Mouse (Mus musculus) olfactory bulb, adult 2 months (tissue): Measurements from ENCODE around the gene Hdac5. TPM values are rescaled to one million over a fixed set of nuclear protein-coding genes. Genes with fewer than 3 reads are reported as not detected.
A peak's percentile ranks its signal among the peaks of the same experiment; 100 is the strongest.

Experiments used
- H3K27ac ChIP-seq: fragments of 200-500 bp; 2 replicates; pipeline ENCODE4 v1.5.1; 2012; ENCODE audit warnings: low read depth, low read length; ENCODE audit not compliant: insufficient read depth
- H3K4me1 ChIP-seq: fragments of 200-500 bp; 2 replicates; pipeline ENCODE4 v1.6.1; 2012; ENCODE audit warnings: low read length; ENCODE audit not compliant: control insufficient read depth, insufficient read depth
- H3K4me3 ChIP-seq: fragments of 200-500 bp; 2 replicates; pipeline ENCODE4 v1.5.1; 2012; ENCODE audit warnings: mild to moderate bottlenecking, low read depth, low read length, moderate library complexity; ENCODE audit not compliant: insufficient read depth
- CTCF ChIP-seq: fragments of 200-500 bp; IDR thresholded peaks from 2 replicates; pipeline ENCODE4 v1.5.1; 2012; ENCODE audit warnings: low read depth, mild to moderate bottlenecking, low read length, moderate library complexity; ENCODE audit not compliant: insufficient read depth
- POLR2A ChIP-seq: fragments of 200-500 bp; IDR thresholded peaks from 2 replicates; pipeline ENCODE4 v1.6.1; 2012; ENCODE audit warnings: mild to moderate bottlenecking, low read depth, low read length, moderate library complexity; ENCODE audit not compliant: insufficient read depth
- WGBS: fragments of 180-500 bp; shearing (Covaris S2); methylation state at CpG from one replicate; pipeline ENCODE4 v1.1.7; 2018; 5-methylcytosine and 5-hydroxymethylcytosine counted together
- polyA plus RNA-seq: library from polyadenylated mRNA; stranded (reverse); fragments of >200 nt; gene quantifications from 2 replicates; pipeline ENCODE4 v1.2.4, GENCODE M21; 2012; ENCODE audit warnings: low replicate concordance; ENCODE audit not compliant: missing spikeins, insufficient read depth, insufficient read length

Gene Hdac5
- polyA plus RNA-seq, 1 experiment: not detected

DNA sequence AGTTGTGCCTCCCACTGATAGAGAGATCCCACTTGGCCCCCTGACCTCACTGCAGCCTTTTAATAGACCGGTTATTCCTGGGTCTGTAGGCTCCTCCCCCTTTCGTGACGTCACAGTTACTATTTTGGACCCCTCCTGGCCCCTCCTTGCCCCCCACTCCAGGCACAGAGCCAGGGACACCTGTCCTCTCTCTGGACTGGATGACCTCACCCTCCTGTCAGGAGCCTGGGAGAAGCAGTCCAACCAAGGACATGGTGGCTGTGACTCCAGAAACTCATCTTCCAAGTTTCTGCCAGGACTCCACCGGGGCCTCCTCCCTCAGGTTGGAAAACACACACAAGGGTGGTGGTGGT is 10.0 kb downstream of the Hdac5 start:
- TF ChIP-seq CTCF (no peak), POLR2A (no peak)
- no peak overlapping the region for H3K4me3 ChIP-seq
- 43% methylated on average over 4 of the region's 4 CpGs for WGBS
- H3K4me1 ChIP-seq: peaks cover 86% of the 10 kb centered on the region
- H3K27ac ChIP-seq: peak overlapping the region; percentile 94

DNA sequence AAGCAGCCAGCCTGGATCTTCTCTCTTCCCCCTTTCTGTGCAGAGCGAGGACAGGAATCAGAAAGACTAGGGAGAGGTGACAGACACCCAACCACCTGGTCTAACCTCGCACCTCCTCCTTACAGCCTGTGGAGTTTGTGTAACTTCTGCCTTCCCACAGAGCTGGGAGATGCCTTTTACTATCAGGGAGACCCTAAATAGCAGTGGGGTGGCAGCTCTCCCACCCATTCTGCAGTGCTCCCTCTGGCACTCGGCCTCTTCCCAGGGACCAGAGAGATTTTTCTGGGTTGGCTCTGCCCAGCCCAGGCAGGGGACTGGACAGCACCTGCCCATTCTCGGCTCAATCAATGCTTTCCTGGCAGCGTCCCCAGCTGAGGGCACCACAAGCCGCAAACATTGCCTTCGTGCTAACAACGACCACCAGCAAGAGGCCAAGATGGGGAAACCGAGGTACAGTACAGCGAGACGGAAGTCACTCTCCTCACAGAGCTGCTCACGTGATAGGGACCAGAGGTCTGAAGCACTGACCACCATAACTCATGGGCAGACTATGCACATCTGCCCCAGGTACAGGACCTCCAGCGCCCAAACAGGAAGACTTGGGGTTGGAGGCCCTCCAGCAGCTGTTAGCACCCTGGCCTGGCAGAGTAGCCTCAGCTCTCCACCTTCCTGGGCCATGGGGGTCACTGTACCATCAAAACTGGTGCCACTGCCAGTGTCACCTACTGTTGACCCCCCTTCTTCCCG is 10.5 kb downstream of the Hdac5 start:
- Histone ChIP-seq H3K4me1 (peaks cover 86% of the 10 kb centered on the region), H3K4me3 (peak overlapping the region; percentile 30), H3K27ac (peak overlapping the region; percentile 94)
- no peak for TF ChIP-seq POLR2A
- no peak for TF ChIP-seq CTCF
- 37% methylated on average over 14 of the region's 14 CpGs for WGBS

DNA sequence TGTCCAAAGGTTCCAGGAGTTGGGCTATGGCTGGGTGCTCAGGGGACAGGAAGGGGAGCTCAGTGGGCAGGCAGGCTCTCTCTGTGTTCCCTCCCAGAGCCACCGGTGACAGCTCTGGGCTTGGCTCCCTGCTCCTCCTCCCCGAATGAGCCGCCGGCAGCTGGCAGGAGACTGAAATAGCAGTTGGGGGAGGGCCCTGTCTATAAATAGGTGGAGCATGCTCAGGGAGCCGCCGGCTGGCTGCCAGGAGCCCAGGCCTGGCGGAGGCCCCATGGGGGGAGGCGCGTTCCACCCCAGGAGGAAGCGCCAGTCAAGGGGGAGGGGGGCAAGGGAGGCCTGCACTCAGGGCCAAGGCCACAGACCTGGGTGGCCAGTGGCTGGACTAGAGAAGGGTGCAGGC is 11.2 kb downstream of the Hdac5 start:
- TF ChIP-seq POLR2A (peak; percentile 86), CTCF (no peak)
- H3K27ac ChIP-seq: peak overlapping the region; percentile 94
- 0% methylated on average over 10 of the region's 10 CpGs for WGBS
- peaks cover 87% of the 10 kb centered on the region for H3K4me1 ChIP-seq
- H3K4me3 ChIP-seq: peak overlapping the region; percentile 52

DNA sequence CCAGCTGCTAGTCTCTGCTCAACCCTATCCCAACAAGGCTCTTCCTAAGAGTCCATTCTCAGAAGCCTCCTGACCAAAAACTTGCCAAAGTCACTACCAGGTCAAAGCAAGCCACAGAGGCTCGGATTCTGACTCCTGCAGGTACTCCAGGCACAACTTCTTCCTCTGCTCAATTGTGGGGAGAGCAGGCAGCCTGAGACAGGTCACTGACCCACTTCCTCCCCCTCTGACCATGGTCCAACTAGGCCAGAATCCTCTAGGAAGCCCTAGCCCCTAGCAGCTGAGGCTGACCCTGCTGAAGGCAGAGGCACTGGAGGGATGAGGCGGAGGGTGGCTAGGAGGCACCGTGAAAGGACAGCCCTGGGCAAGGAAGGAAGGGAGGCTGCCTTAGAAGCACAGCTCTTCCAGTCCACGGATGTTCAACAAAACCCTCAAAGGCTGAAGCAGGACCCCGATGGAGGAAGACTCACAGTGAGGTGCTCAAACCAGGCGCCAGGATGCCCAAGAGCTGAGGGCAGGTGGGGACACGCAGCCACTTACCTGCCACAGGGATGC is 12.0 kb downstream of the Hdac5 start:
- Histone ChIP-seq H3K4me3 (peak overlapping the region; percentile 52), H3K27ac (peak overlapping the region; percentile 92), H3K4me1 (peaks cover 84% of the 10 kb centered on the region)
- TF ChIP-seq CTCF: no peak
- TF ChIP-seq POLR2A: no peak
- WGBS: 30% methylated on average over 7 of the region's 7 CpGs

DNA sequence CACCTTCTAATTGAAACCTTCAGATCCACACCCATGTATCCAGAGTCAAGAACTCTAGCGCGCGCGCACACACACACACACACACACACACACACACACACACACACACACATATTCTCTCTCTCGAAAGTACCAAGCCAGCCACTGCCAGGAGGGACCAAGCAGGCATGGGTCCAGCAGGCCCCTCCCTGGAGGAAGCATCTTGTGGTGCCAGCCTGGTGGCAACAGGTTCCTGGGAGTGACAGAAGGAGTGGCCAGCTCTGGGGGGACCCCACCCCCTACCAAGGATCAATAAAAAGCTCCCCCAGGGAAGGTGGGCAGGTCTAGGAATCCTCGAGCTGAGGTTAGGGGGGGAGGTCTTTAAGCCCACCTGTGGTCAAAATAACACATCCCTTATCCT is 12.6 kb downstream of the Hdac5 start:
- 8% methylated on average over 6 of the region's 6 CpGs for WGBS
- TF ChIP-seq CTCF (no peak), POLR2A (no peak)
- H3K27ac ChIP-seq: peak overlapping the region; percentile 92
- peak overlapping the region; percentile 52 for H3K4me3 ChIP-seq
- H3K4me1 ChIP-seq: peaks cover 79% of the 10 kb centered on the region

DNA sequence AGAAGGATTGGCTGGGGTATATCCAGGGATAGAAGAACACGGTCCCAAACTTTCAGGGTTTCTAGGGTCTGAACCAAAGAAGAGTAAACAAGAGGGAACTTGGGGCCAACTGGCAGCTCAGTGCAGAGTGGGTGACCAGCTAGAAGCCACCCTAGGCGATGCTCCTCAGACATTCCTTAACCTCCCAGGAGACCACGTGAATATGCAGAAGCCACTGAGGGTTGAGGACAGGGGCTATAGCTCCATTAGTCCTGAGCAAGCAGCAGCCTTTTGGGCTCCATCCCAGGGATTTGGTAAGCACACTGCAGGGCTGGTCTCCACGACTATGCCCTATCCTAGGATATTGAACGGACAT is 13.1 kb downstream of the Hdac5 start:
- H3K4me1 ChIP-seq: peaks cover 78% of the 10 kb centered on the region
- peak overlapping the region; percentile 52 for H3K4me3 ChIP-seq
- H3K27ac ChIP-seq: peak overlapping the region; percentile 92
- WGBS: 13% methylated on average over 5 of the region's 5 CpGs
- TF ChIP-seq CTCF (no peak), POLR2A (no peak)

DNA sequence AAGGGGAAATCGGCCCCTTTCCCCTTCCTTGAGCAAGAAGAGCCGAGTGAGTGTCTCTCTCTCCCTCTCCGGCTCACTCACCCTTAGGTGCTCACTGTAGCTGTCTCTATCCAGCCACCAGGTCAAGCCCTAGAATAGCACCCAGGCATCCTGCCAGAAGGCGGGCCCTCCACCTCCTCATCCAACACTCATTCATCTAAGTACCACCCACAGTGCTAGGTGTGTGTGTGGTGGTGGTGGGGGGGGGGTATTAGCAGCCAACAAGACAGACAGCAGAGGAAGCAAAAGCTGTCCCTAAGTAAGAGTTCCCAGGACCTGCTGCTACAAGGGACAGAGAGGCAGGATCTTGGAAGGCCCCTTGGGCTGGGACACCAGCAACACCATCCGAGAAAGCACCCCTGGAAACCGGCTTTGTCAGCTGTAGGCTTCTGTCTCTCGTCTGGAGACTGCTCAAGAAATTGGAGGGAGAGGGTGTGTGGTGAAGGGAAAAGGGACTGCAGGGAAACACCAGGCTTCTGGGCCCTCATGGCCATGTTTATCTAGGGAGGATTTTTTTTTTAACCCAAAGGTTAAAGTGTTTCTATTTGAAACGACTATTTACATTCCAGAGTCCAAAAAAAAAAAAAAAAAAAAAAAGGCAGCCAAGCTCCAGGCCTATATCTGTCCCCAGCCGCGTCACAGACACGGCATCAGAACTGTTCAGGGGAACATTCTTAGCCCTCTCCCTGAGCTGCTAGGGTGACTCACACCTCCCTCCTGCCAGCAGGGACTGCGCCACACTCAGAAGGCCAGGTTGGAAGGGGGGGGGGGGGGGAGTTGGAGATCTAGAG is 13.7 kb downstream of the Hdac5 start:
- Histone ChIP-seq H3K4me1 (peaks cover 78% of the 10 kb centered on the region), H3K27ac (peak overlapping the region; percentile 92), H3K4me3 (peak overlapping the region; percentile 52)
- TF ChIP-seq POLR2A (no peak), CTCF (no peak)
- 11% methylated on average over 12 of the region's 12 CpGs for WGBS

DNA sequence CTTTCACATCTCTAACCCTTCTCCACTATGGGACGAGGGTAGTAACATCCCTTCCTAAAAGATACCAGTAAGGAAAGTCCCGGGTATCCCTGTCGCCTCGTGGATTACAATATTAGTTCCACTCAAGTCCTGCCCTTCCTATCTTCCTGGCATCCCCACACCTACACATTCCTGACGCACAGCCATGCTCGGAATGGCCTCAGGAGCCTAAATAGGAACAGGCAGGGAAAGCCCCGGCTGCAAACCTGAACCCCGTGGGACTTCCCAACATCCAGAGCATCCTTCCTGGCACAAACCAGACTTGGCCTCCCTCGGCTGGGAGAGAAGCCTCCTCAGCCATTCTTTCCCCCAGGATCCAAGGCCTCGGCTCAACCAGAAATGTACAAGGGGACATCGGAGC is 14.5 kb downstream of the Hdac5 start:
- Histone ChIP-seq H3K4me1 (peaks cover 77% of the 10 kb centered on the region), H3K27ac (peak overlapping the region; percentile 87), H3K4me3 (peak overlapping the region; percentile 52)
- 26% methylated on average over 11 of the region's 11 CpGs for WGBS
- TF ChIP-seq POLR2A: no peak

DNA sequence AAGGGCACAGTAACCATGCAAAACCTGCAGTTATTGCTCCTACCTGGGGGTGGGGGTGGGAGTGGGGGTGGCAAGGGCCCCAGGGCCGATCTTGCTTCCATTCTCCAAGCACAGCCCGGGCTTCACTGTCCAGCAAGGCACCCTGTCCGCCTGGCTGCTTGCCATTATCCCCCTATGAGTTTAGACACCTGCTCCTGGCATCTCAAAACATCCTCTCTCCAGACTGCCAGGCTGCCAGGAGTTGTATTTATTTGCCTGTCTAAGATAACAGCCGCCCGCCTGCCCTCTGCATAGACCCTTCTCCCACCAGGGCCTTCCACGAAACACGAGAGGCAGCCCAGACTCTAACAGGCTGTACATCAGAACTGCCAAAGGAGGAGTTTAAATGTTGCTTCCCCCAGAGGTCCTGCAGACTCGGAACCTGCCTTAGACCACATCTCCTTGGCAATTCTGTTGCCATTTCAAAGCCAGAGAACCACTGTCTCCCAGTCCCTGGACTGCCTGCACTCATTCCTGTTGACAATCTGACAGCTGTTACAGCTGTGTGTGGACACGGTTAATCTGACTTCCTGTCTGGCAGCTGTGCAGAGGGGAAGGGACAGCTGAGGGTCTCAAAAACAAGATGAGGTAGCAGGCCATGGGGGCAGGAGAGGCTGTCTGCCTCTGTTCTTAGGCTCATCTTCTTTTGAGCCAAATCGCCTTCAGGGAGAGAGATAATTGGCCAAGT is 15.4 kb downstream of the Hdac5 start:
- 33% methylated on average over 10 of the region's 10 CpGs for WGBS
- Histone ChIP-seq H3K27ac (0 out of 2 replicates have a peak overlapping the region, but pooled peaks have one; percentile 2), H3K4me3 (peak overlapping the region; percentile 4; the same call in 1 of the 2 replicates), H3K4me1 (peaks cover 75% of the 10 kb centered on the region)
- TF ChIP-seq POLR2A (no peak), CTCF (no peak)
